Mouse (Mus musculus) embryonic facial prominence, embryonic 13.5 days (tissue): ENCODE measurements around the gene Npas1. TPM values are rescaled to one million over a fixed set of nuclear protein-coding genes. Genes with fewer than 3 reads are reported as not detected.

Source experiments
- ATAC-seq: fragments of 200-750 bp; cut with Nextera tagmentation; 2 replicates; pipeline ENCODE4 v1.8.0; 2017; ENCODE audit warnings: low read depth; ENCODE audit not compliant: insufficient number of reproducible peaks, insufficient read depth, low FRiP score, low TSS enrichment
- H3K27ac ChIP-seq: fragments of 300-500 bp; sonication (generic); 2 replicates; pipeline ENCODE4 v1.5.1; 2015; ENCODE audit warnings: moderate library complexity, mild to moderate bottlenecking, inconsistent platforms
- H3K27me3 ChIP-seq: fragments of 300-500 bp; sonication (generic); 2 replicates; pipeline ENCODE4 v1.6.1; 2015; ENCODE audit warnings: mild to moderate bottlenecking, inconsistent platforms
- H3K36me3 ChIP-seq: fragments of 300-500 bp; sonication (generic); 2 replicates; pipeline ENCODE4 v1.6.1; 2015; ENCODE audit warnings: mild to moderate bottlenecking, inconsistent platforms
- H3K4me1 ChIP-seq: fragments of 300-500 bp; sonication (generic); 2 replicates; pipeline ENCODE4 v1.6.1; 2015; ENCODE audit warnings: inconsistent platforms
- H3K4me2 ChIP-seq: fragments of 300-500 bp; sonication (generic); 2 replicates; pipeline ENCODE4 v1.6.1; 2015; ENCODE audit warnings: moderate library complexity, mild to moderate bottlenecking, inconsistent platforms
- H3K4me3 ChIP-seq: fragments of 300-500 bp; sonication (generic); 2 replicates; pipeline ENCODE4 v1.5.1; 2015; ENCODE audit warnings: mild to moderate bottlenecking, inconsistent platforms
- H3K9ac ChIP-seq: fragments of 300-500 bp; sonication (generic); 2 replicates; pipeline ENCODE4 v1.6.1; 2015; ENCODE audit warnings: mild to moderate bottlenecking, inconsistent platforms
- H3K9me3 ChIP-seq: fragments of 300-500 bp; sonication (generic); 2 replicates; pipeline ENCODE4 v1.6.1; 2016; ENCODE audit warnings: inconsistent platforms
- WGBS: fragments of 180-500 bp; shearing (Covaris S2); methylation state at CpG from one replicate; pipeline ENCODE4 v1.1.7; 2015; ENCODE audit warnings: mixed read lengths; 5-methylcytosine and 5-hydroxymethylcytosine counted together
- polyA plus RNA-seq: library from polyadenylated mRNA; unstranded; fragments of >200 nt; fragmentation: Nextera tagmentation; extraction: Ambion mirVana; gene quantifications from 2 replicates; pipeline ENCODE4 v1.2.1, GENCODE M21; 2015

Gene Npas1
- polyA plus RNA-seq = 0.42 and 0.61 TPM in 2 replicates

GRCm38 (mm10) chr7:16477628-16478027 is at the start of gene Npas1:
TSS of gene Npas1 (minus strand) at chr7:16477728.
- 85% methylated on average over 8 of the region's 8 CpGs for WGBS
- no peaks in the 10 kb centered on the region for H3K36me3 ChIP-seq

GRCm38 (mm10) chr7:16525995-16526394 is 48.5 kb upstream of the Npas1 start:
- 84% methylated on average over 2 of the region's 2 CpGs for WGBS
- Histone ChIP-seq H3K9ac (no peak overlapping the region), H3K27me3 (no peaks in the 10 kb centered on the region), H3K36me3 (peaks cover 24% of the 10 kb centered on the region), H3K9me3 (no peaks in the 10 kb centered on the region), H3K27ac (no peak overlapping the region), H3K4me3 (no peak overlapping the region), H3K4me2 (no peak overlapping the region), H3K4me1 (no peaks in the 10 kb centered on the region)
- ATAC-seq = no peak

More at GRCm38 (mm10) chr7:16477628-16478027, at the start of gene Npas1:
- no peak for ATAC-seq
- peaks cover 17% of the 10 kb centered on the region for H3K4me1 ChIP-seq
- H3K27me3 ChIP-seq = peaks cover 57% of the 10 kb centered on the region
- peak within 1 kb of the TSS; percentile 54 for H3K4me2 ChIP-seq
- H3K27ac ChIP-seq = no peak within 1 kb of the TSS
- peaks cover 4% of the 10 kb centered on the region; the same call in 1 of the 2 replicates for H3K9me3 ChIP-seq
- H3K9ac ChIP-seq = no peak within 1 kb of the TSS
- peak within 1 kb of the TSS; percentile 33 for H3K4me3 ChIP-seq

- Histone ChIP-seq H3K4me3 (no peak overlapping the region), H3K27ac (no peak overlapping the region), H3K4me2 (no peak overlapping the region), H3K27me3 (no peaks in the 10 kb centered on the region), H3K9me3 (no peaks in the 10 kb centered on the region), H3K36me3 (peaks cover 24% of the 10 kb centered on the region), H3K4me1 (no peaks in the 10 kb centered on the region), H3K9ac (no peak overlapping the region)
- no peak for ATAC-seq
- 88% methylated on average over 3 of the region's 3 CpGs for WGBS
Measured at GRCm38 (mm10) chr7:16525448-16525847, 47.9 kb upstream of the Npas1 start.

GRCm38 (mm10) chr7:16524308-16524707 is 46.8 kb upstream of the Npas1 start:
- Histone ChIP-seq H3K36me3 (peaks cover 24% of the 10 kb centered on the region), H3K9ac (no peak overlapping the region)
- no peak for ATAC-seq

GRCm38 (mm10) chr7:16519310-16519709 is 41.8 kb upstream of the Npas1 start:
- Histone ChIP-seq H3K4me1 (no peaks in the 10 kb centered on the region), H3K9me3 (no peaks in the 10 kb centered on the region), H3K27ac (no peak overlapping the region), H3K4me3 (no peak overlapping the region), H3K4me2 (no peak overlapping the region), H3K36me3 (peaks cover 20% of the 10 kb centered on the region), H3K9ac (no peak overlapping the region), H3K27me3 (no peaks in the 10 kb centered on the region)
- no peak for ATAC-seq
- WGBS = 89% methylated on average over 2 of the region's 2 CpGs

More at GRCm38 (mm10) chr7:16524308-16524707, 46.8 kb upstream of the Npas1 start:
- H3K27ac ChIP-seq = no peak overlapping the region
- no peaks in the 10 kb centered on the region for H3K4me1 ChIP-seq
- no peaks in the 10 kb centered on the region for H3K27me3 ChIP-seq
- 52% methylated on average over 2 of the region's 2 CpGs for WGBS
- H3K4me2 ChIP-seq = no peak overlapping the region
- H3K9me3 ChIP-seq = no peaks in the 10 kb centered on the region
- no peak overlapping the region for H3K4me3 ChIP-seq

- H3K27ac ChIP-seq = no peak overlapping the region
- peaks cover 27% of the 10 kb centered on the region for H3K36me3 ChIP-seq
- WGBS = 82% methylated on average over 5 of the region's 5 CpGs
Measured at GRCm38 (mm10) chr7:16517198-16517597, 39.7 kb upstream of the Npas1 start.

GRCm38 (mm10) chr7:16507284-16507683 is 29.8 kb upstream of the Npas1 start:
- Histone ChIP-seq H3K4me2 (no peak overlapping the region), H3K9ac (no peak overlapping the region), H3K27me3 (no peaks in the 10 kb centered on the region), H3K9me3 (no peaks in the 10 kb centered on the region), H3K4me3 (no peak overlapping the region), H3K36me3 (peaks cover 74% of the 10 kb centered on the region), H3K27ac (no peak overlapping the region), H3K4me1 (no peaks in the 10 kb centered on the region)
- 20% methylated on average over 3 of the region's 3 CpGs for WGBS
- no peak for ATAC-seq

More at GRCm38 (mm10) chr7:16517198-16517597, 39.7 kb upstream of the Npas1 start:
- Histone ChIP-seq H3K4me2 (no peak overlapping the region), H3K27me3 (no peaks in the 10 kb centered on the region), H3K9ac (no peak overlapping the region), H3K4me1 (no peaks in the 10 kb centered on the region), H3K9me3 (no peaks in the 10 kb centered on the region), H3K4me3 (no peak overlapping the region)
- ATAC-seq = no peak

- 90% methylated on average over 3 of the region's 3 CpGs for WGBS
- H3K27ac ChIP-seq = no peak overlapping the region
- H3K9me3 ChIP-seq = no peaks in the 10 kb centered on the region
- no peak overlapping the region for H3K9ac ChIP-seq
- H3K4me1 ChIP-seq = no peaks in the 10 kb centered on the region
- no peaks in the 10 kb centered on the region for H3K27me3 ChIP-seq
- H3K4me3 ChIP-seq = no peak overlapping the region
- H3K36me3 ChIP-seq = peaks cover 72% of the 10 kb centered on the region
- no peak for ATAC-seq
- no peak overlapping the region for H3K4me2 ChIP-seq
Measured at GRCm38 (mm10) chr7:16505226-16505593, 27.7 kb upstream of the Npas1 start.

GRCm38 (mm10) chr7:16504573-16505225 is 27.2 kb upstream of the Npas1 start:
- ATAC-seq = no peak

GRCm38 (mm10) chr7:16501571-16501970 is 24.0 kb upstream of the Npas1 start:
- WGBS = 92% methylated on average over 4 of the region's 4 CpGs
- Histone ChIP-seq H3K27ac (no peak overlapping the region), H3K4me3 (no peak overlapping the region), H3K9me3 (no peaks in the 10 kb centered on the region), H3K27me3 (no peaks in the 10 kb centered on the region), H3K9ac (no peak overlapping the region), H3K4me2 (no peak overlapping the region), H3K4me1 (no peaks in the 10 kb centered on the region), H3K36me3 (peaks cover 84% of the 10 kb centered on the region)
- no peak for ATAC-seq

More at GRCm38 (mm10) chr7:16504573-16505225, 27.2 kb upstream of the Npas1 start:
- H3K27me3 ChIP-seq = no peaks in the 10 kb centered on the region
- no peaks in the 10 kb centered on the region for H3K9me3 ChIP-seq
- no peak overlapping the region for H3K4me3 ChIP-seq
- H3K36me3 ChIP-seq = peaks cover 71% of the 10 kb centered on the region
- H3K27ac ChIP-seq = no peak overlapping the region
- H3K4me1 ChIP-seq = no peaks in the 10 kb centered on the region
- H3K9ac ChIP-seq = no peak overlapping the region
- WGBS = 81% methylated on average over 2 of the region's 2 CpGs
- no peak overlapping the region for H3K4me2 ChIP-seq

- Histone ChIP-seq H3K4me1 (no peaks in the 10 kb centered on the region), H3K9ac (no peak overlapping the region), H3K4me3 (no peak overlapping the region), H3K9me3 (no peaks in the 10 kb centered on the region), H3K36me3 (peaks cover 81% of the 10 kb centered on the region), H3K4me2 (no peak overlapping the region), H3K27ac (no peak overlapping the region), H3K27me3 (no peaks in the 10 kb centered on the region)
- ATAC-seq = no peak
- WGBS = 81% methylated on average over 6 of the region's 6 CpGs
Measured at GRCm38 (mm10) chr7:16499671-16500104, 22.2 kb upstream of the Npas1 start.

- Histone ChIP-seq H3K27me3 (no peaks in the 10 kb centered on the region), H3K9ac (no peak overlapping the region), H3K9me3 (no peaks in the 10 kb centered on the region), H3K4me2 (no peak overlapping the region), H3K27ac (no peak overlapping the region), H3K36me3 (peaks cover 54% of the 10 kb centered on the region), H3K4me3 (no peak overlapping the region), H3K4me1 (peaks cover 5% of the 10 kb centered on the region; the same call in 1 of the 2 replicates)
- ATAC-seq = no peak
- 82% methylated on average over 3 of the region's 3 CpGs for WGBS
Measured at GRCm38 (mm10) chr7:16496260-16496659, 18.7 kb upstream of the Npas1 start.
